Mouse (Mus musculus) v-Abl transformed pro-B cells (cell line): ENCODE measurements at regions not wholly inside any gene's neighbourhood (a gene's known extent, or its start where the extent isn't known, plus 50 kb on each side); places are given as distances from the start of the nearest gene placed in this dataset.

Experiments used
- in situ Hi-C, 2 experiments: fragments of 400-800 bp; cut with MboI; formaldehyde crosslinking; loops; one replicate each; pipeline ENCODE4 v1.15.1; 2025; ENCODE audit not compliant: unreplicated experiment in 2 of 2

DNA sequence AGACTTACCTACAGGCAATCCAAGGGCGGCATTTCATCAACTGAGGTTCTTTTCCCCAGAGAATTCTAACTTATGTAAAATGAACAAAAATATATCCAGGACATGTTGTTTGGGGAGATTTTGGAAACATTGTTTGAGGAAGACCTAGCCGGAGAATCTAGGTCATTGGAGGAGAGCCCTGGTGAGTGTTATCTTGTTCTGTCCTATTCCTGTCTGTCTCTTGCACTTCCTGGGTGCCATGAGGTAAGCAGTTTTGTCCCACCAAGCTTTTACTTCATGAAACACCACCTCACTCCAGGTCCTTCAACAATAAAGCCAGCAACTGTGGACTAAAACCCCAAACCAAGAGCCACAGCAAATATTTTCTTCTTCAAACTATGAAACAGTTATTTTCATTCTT, 218.5 kb downstream of the Fam49a start:
- in situ Hi-C loops: no loop called here

DNA sequence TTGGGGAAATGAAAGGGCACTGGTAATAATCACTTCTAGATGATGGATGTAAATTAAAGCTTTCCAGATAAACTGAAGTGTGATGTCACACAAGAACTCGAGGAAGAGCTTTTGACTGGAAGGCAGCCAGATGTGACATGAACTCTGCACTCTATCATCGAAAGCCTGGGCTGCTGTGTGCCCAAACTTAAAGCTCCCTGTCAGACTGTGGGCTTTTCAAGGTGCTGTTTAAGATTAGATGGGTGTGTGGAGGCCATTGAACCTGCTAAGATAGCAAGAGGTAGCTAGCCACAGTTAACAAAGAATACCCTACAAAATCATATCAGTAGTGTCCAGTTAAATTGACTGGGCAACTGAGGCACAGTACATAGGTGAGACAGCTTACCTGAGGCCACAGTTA, 190.1 kb downstream of the Fam49a start:
- in situ Hi-C loops: loop anchor here in 1 of 2 experiments (5.0 kb wide), 1 partner anchor 35 kb away; no protein-coding TSS in a partner anchor

DNA sequence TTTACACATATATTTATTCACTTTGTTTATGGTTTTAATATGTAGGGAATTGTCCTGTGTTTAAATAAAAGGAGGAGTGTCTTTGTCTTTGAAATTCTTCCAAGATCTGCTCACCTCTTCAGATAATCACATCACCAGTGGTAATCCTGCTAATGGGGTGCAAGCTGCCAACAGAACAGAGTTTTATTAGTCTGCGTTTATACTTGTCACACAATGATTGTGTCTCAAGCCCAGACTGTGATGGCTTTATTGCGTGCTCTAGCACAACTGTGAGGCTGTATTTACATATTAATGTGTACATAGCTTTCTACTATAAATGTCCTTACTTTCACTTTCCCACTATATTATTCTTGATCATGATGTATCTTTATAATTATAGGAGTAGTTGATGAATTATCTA, 184.8 kb downstream of the Fam49a start:
- in situ Hi-C loops: loop anchor here (25.0 kb wide), 1 partner anchor 141 kb away; no protein-coding TSS in a partner anchor

GRCm38 (mm10) chr12:12446281-12446680, 184.3 kb downstream of the Fam49a start:
- in situ Hi-C loops: loop anchor here (25.0 kb wide), 1 partner anchor 141 kb away; no protein-coding TSS in a partner anchor

GRCm38 (mm10) chr12:12442872-12443271, 180.9 kb downstream of the Fam49a start:
- in situ Hi-C loops: loop anchor here (25.0 kb wide), 1 partner anchor 144 kb away; no protein-coding TSS in a partner anchor

GRCm38 (mm10) chr12:12436379-12436778, 174.4 kb downstream of the Fam49a start:
- in situ Hi-C loops: loop anchor here (25.0 kb wide), 1 partner anchor 151 kb away; no protein-coding TSS in a partner anchor

GRCm38 (mm10) chr12:12432597-12432996, 170.7 kb downstream of the Fam49a start:
- in situ Hi-C loops: loop anchor here (25.0 kb wide), 1 partner anchor 155 kb away; no protein-coding TSS in a partner anchor
